Mouse (Mus musculus) lung, adult 2 months (tissue): ENCODE results near the gene Fbxl17.

Experiments
- CTCF ChIP-seq: fragments of 200-500 bp; IDR thresholded peaks from 2 replicates; pipeline ENCODE4 v1.5.1; 2011; ENCODE audit warnings: mild to moderate bottlenecking, low read length, control low read depth; ENCODE audit not compliant: insufficient read depth
- POLR2A ChIP-seq: fragments of 200-500 bp; IDR thresholded peaks from 2 replicates; pipeline ENCODE4 v1.6.1; 2011; ENCODE audit warnings: low read depth, mild to moderate bottlenecking, control low read depth, low read length, borderline replicate concordance; ENCODE audit errors: extremely low read depth

DNA sequence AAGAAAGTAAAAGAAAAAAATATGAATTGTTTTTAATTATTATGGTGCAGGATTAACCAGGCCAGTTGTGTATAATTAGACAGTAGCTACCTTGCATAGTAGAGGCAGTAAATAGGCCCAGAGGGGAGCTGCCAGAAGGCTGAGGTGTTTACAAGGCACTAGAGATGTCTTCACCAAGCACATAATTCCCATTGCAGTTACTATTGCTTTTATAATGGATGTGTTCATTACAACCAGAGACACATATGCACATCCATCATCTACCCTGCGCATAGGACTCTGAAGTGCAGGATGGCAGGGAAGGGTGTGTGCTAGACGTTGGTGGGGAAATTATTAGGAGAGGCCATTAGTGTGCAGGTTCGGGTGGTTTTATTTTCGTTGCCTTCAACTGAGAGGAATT lies 491.0 kb downstream of the Fbxl17 start:
- no peak for TF ChIP-seq CTCF
- TF ChIP-seq POLR2A: no peak
